8 mouse cellular contexts compared by ENCODE assay signal in the genomic region with DNA sequence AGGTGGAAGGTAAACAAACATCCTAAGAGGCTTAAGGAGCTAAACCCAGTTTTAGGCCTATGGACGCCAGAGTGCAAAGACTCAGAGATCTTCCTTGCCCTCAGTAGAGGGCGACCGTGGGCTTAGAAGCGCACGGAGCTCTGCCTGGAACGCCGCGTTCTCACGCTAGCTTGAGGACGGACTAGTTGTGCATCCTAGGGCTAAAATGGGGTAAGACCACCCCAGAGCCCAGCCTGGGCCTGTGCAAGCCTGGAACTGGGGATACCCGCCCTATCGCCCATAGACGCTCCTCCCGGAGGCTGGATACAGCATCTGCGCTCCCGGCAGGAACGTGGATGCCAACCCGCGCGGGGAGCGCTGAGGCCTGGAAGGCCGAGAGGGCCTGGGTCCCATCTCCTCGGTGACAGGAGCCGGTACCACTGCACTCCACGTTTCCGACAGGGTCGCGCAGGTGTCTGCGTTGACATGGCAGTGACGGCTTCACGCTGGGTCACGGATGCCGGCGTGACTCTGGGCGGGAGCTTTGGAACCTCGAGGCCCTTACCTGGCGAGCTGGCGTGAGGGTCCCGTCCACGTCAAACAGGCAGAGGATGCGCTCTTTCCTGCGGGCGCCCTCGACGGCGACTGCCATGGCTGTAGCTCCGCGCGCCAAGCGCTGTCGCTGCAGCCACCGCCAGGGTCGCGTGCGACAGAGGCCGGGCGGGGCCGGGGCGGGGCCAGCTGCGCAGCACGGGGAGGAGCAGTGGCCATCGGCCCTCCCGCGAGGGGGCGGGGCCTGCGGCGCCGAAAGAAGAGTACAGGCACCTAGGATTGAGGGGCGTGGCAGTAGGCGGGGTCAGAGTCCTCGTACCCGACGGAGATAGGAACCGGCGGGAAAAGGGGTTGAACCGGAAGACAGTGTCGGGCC. TPM values are rescaled to one million over a fixed set of nuclear protein-coding genes. Genes with fewer than 3 reads are reported as not detected.
DNase-seq lines count a peak whose midpoint lies in the region; ATAC-seq and TF ChIP-seq lines count a peak whose summit lies in the region.

A gene (minus strand): TSS at position 760 of the 907 bp plus-strand sequence.

- no peaks in the 10 kb centered on the region for H3K9me3 ChIP-seq in ES-Bruce4 (replicated peaks; ENCODE audit: control insufficient read depth, insufficient read depth, low read length, poor library complexity, severe bottlenecking)
- H3K9me3 ChIP-seq in forebrain, embryonic 13.5 days (replicated peaks): no peaks in the 10 kb centered on the region
- H3K9me3 ChIP-seq in liver, postnatal 0 days (ENCODE audit: low read length): no peaks in the 10 kb centered on the region
- H3K9me3 ChIP-seq in neural tube, embryonic 14.5 days (ENCODE audit: control insufficient read depth, low read length): no peaks in the 10 kb centered on the region

- peak within 1 kb of the TSS; percentile 98 for H3K4me2 ChIP-seq in forebrain, embryonic 13.5 days
- H3K4me2 ChIP-seq in liver, postnatal 0 days (ENCODE audit: low read depth, low read length): peak within 1 kb of the TSS; percentile 99
- peak within 1 kb of the TSS; percentile 94 for H3K4me2 ChIP-seq in neural tube, embryonic 14.5 days (ENCODE audit: low read depth, low read length)

- no peak for TF ChIP-seq POLR2A in ES-Bruce4 (IDR thresholded peaks at IDR 0.05; ENCODE audit: insufficient read depth, low read length)

- WGBS in forebrain, embryonic 13.5 days: under 1% methylated on average over 64 of the region's 77 CpGs
- WGBS in large intestine, adult 2 months: under 1% methylated on average over 77 of the region's 77 CpGs
- under 1% methylated on average over 71 of the region's 77 CpGs for WGBS in liver, postnatal 0 days (ENCODE audit: insufficient replicate concordance)
- under 1% methylated on average over 77 of the region's 77 CpGs for whole genome bisulfite sequencing in neural tube, embryonic 14.5 days

- H3K36me3 ChIP-seq in ES-Bruce4 (ENCODE audit: control insufficient read depth, insufficient read depth, low read length, poor library complexity, severe bottlenecking): peaks cover 39% of the 10 kb centered on the region
- peaks cover 7% of the 10 kb centered on the region for H3K36me3 ChIP-seq in forebrain, embryonic 13.5 days (ENCODE audit: poor library complexity, severe bottlenecking)
- no peaks in the 10 kb centered on the region for H3K36me3 ChIP-seq in liver, postnatal 0 days (replicated peaks; ENCODE audit: insufficient read depth, low read length)
- H3K36me3 ChIP-seq in neural tube, embryonic 14.5 days (ENCODE audit: control insufficient read depth, insufficient read depth, low read length): peaks cover 2% of the 10 kb centered on the region

- ATAC-seq in cerebellum, adult (ENCODE audit: insufficient number of reproducible peaks, low FRiP score, low TSS enrichment): peak; percentile 90
- peak; percentile 97 for ATAC-seq in forebrain, embryonic 13.5 days
- ATAC-seq in liver, postnatal 0 days: peak; percentile 98
- peak; percentile 96 for ATAC-seq in neural tube, embryonic 14.5 days (ENCODE audit: low read depth)

- peak; percentile 98 for DNase-seq in heart, postnatal 10 days
- DNase-seq in large intestine, adult 2 months (ENCODE audit: low read depth, low spot score): peak; percentile 97
- peak; percentile 100 for DNase-seq in liver, postnatal 0 days
- peak; percentile 100 for DNase-seq in testis, postnatal 10 days (ENCODE audit: low spot score)

- TF ChIP-seq EP300 in ES-Bruce4 (IDR thresholded peaks at IDR 0.05; ENCODE audit: insufficient read depth, low read depth, low read length): 0 out of 2 replicates have a peak, but pooled peaks have one; percentile 5
- no peak for TF ChIP-seq EP300 in liver, postnatal 0 days (IDR thresholded peaks at IDR 0.05; ENCODE audit: low read depth)

- TF ChIP-seq CTCF in ES-Bruce4 (IDR thresholded peaks at IDR 0.05; ENCODE audit: low read depth, low read length): peak; percentile 70
- peak; percentile 91 for TF ChIP-seq CTCF in liver, postnatal 0 days (IDR thresholded peaks at IDR 0.05; ENCODE audit: low read depth)

- peak within 1 kb of the TSS; percentile 98 for H3K4me3 ChIP-seq in ES-Bruce4 (ENCODE audit: low read depth, low read length)
- peak within 1 kb of the TSS; percentile 65 for H3K4me3 ChIP-seq in forebrain, embryonic 13.5 days
- H3K4me3 ChIP-seq in liver, postnatal 0 days (ENCODE audit: low read depth, low read length): peak within 1 kb of the TSS; percentile 67
- peak within 1 kb of the TSS; percentile 65 for H3K4me3 ChIP-seq in neural tube, embryonic 14.5 days (ENCODE audit: low read depth, low read length)

- H3K9ac ChIP-seq in ES-Bruce4 (ENCODE audit: low read depth, poor library complexity, severe bottlenecking): peak within 1 kb of the TSS; percentile 94
- peak within 1 kb of the TSS; percentile 78 for H3K9ac ChIP-seq in forebrain, embryonic 13.5 days
- H3K9ac ChIP-seq in liver, postnatal 0 days (replicated peaks): peak within 1 kb of the TSS; percentile 77
- peak within 1 kb of the TSS; percentile 82 for H3K9ac ChIP-seq in neural tube, embryonic 14.5 days (replicated peaks; ENCODE audit: low read depth, low read length)

- H3K4me1 ChIP-seq in ES-Bruce4 (ENCODE audit: control insufficient read depth, insufficient read depth, low read length): peaks cover 3% of the 10 kb centered on the region
- peaks cover 18% of the 10 kb centered on the region for H3K4me1 ChIP-seq in forebrain, embryonic 13.5 days
- peaks cover 16% of the 10 kb centered on the region for H3K4me1 ChIP-seq in liver, postnatal 0 days (ENCODE audit: insufficient read depth)
- no peaks in the 10 kb centered on the region for H3K4me1 ChIP-seq in neural tube, embryonic 14.5 days (ENCODE audit: control insufficient read depth, insufficient read depth, low read length)

- no peaks in the 10 kb centered on the region for H3K27me3 ChIP-seq in ES-Bruce4 (ENCODE audit: control insufficient read depth, insufficient read depth, low read length, poor library complexity, severe bottlenecking)
- no peaks in the 10 kb centered on the region for H3K27me3 ChIP-seq in forebrain, embryonic 13.5 days
- H3K27me3 ChIP-seq in liver, postnatal 0 days (ENCODE audit: insufficient read depth, low read length): 0 out of 2 replicates have a peak, but pooled peaks cover 4% of the 10 kb centered on the region
- H3K27me3 ChIP-seq in neural tube, embryonic 14.5 days (ENCODE audit: control insufficient read depth, insufficient read depth, low read length): no peaks in the 10 kb centered on the region

- peak within 1 kb of the TSS; percentile 75 for H3K27ac ChIP-seq in ES-Bruce4 (ENCODE audit: insufficient read depth, low read length)
- H3K27ac ChIP-seq in forebrain, embryonic 13.5 days: peak within 1 kb of the TSS; percentile 91
- H3K27ac ChIP-seq in liver, postnatal 0 days (ENCODE audit: low read depth): peak within 1 kb of the TSS; percentile 76
- peak within 1 kb of the TSS; percentile 86 for H3K27ac ChIP-seq in neural tube, embryonic 14.5 days (ENCODE audit: low read depth, low read length)

- intact Hi-C loops in heart, postnatal 10 days (cut with DNase I): loop anchor here (1.0 to 2.0 kb wide), 2 partner anchors 29 to 80 kb away; no protein-coding TSS in a partner anchor

RNA-seq across cellular contexts. Expression of the gene that starts here (rescaled TPM):
- polyA plus RNA-seq in ES-Bruce4 (2011; ENCODE audit: insufficient read depth, insufficient read length, low read depth, missing spikeins): 338 and 387 TPM in 2 replicates
- 62.2 and 62.5 TPM in 2 replicates for polyA plus RNA-seq in forebrain, embryonic 13.5 days (2015; fragmentation: Nextera tagmentation; extraction: Ambion mirVana)
- 10 to 100 TPM; 22.0 to 31.4 TPM for total RNA-seq in heart, postnatal 10 days (2021)
- 14.3 and 16.1 TPM in 2 replicates for polyA plus RNA-seq in large intestine, adult 2 months (2012; rRNA removed)
- polyA plus RNA-seq in liver, postnatal 0 days (2015; fragmentation: Nextera tagmentation; extraction: Ambion mirVana): 9.8 and 10.1 TPM in 2 replicates
- 78.6 and 96.6 TPM in 2 replicates for polyA plus RNA-seq in neural tube, embryonic 14.5 days (2014; fragmentation: Nextera tagmentation; extraction: Ambion mirVana)

Comparison
In these comparisons a context has a peak if more than half of its experiments do, and no peak if none do; other contexts are left out.
1. Peak in every context shown above with its lines: DNase-seq, ATAC-seq, H3K4me3 ChIP-seq and H3K27ac ChIP-seq.